ENCODE assay signal across 18 mouse cellular contexts in the genomic region with DNA sequence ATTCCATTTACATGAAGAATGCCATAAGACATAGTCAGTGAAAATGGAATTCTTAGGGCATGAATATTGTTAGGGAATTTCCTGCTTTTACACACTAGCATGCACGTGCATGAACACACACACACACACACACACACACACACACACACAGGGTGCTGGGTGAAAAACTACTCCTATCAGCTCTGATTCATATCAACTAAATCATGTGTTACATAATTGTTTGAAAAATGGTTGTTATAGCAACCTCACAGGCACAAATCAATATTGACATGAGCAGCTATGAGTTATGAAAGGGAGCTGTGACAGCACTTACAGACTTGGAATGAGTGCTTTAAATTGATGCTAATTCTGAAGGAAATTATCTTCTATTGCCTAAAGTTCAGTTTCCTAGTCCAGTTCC.
DNase-seq lines count a peak whose midpoint lies in the region; ATAC-seq and TF ChIP-seq lines count a peak whose summit lies in the region.
"Had no signal": no experiment of that assay in that cellular context is flagged by ENCODE, and none has a peak within 500 bp of the region (broad histone marks: within the 10 kb centered on the region; RNA-seq: fewer than 3 reads in every experiment).

No protein-coding gene starts in this region.

- H3K9me3 ChIP-seq in forebrain, postnatal 0 days (ENCODE audit: low read length) = no peaks in the 10 kb centered on the region
- no peaks in the 10 kb centered on the region for H3K9me3 ChIP-seq in forebrain, embryonic 15.5 days
- H3K9me3 ChIP-seq: hindbrain, embryonic 12.5 days; limb, embryonic 15.5 days; liver, embryonic 15.5 days; midbrain, embryonic 12.5 days had no signal

- H3K36me3 ChIP-seq in forebrain, postnatal 0 days (ENCODE audit: insufficient read depth) = no peaks in the 10 kb centered on the region
- no peaks in the 10 kb centered on the region for H3K36me3 ChIP-seq in forebrain, embryonic 15.5 days
- H3K36me3 ChIP-seq: hindbrain, embryonic 12.5 days; limb, embryonic 15.5 days; liver, embryonic 15.5 days; midbrain, embryonic 12.5 days had no signal

- TF ChIP-seq CTCF in forebrain, postnatal 0 days (IDR thresholded peaks at IDR 0.05; ENCODE audit: low read depth) = no peak

- H3K9ac ChIP-seq in forebrain, postnatal 0 days = no peak overlapping the region
- no peak overlapping the region for H3K9ac ChIP-seq in forebrain, embryonic 15.5 days (replicated peaks)
- H3K9ac ChIP-seq: hindbrain, embryonic 12.5 days; limb, embryonic 15.5 days; liver, embryonic 15.5 days; midbrain, embryonic 12.5 days had no signal

- H3K27me3 ChIP-seq in forebrain, postnatal 0 days (ENCODE audit: insufficient read depth, low read length) = no peaks in the 10 kb centered on the region
- H3K27me3 ChIP-seq in forebrain, embryonic 15.5 days = no peaks in the 10 kb centered on the region
- H3K27me3 ChIP-seq: hindbrain, embryonic 12.5 days; limb, embryonic 15.5 days; liver, embryonic 15.5 days; midbrain, embryonic 12.5 days had no signal

- 82% methylated on average over 1 of the region's 1 CpGs for WGBS in forebrain, postnatal 0 days
- 79% methylated on average over 1 of the region's 1 CpGs for WGBS in forebrain, embryonic 15.5 days

- H3K27ac ChIP-seq in forebrain, postnatal 0 days (ENCODE audit: low read depth, low read length) = no peak overlapping the region
- H3K27ac ChIP-seq in forebrain, embryonic 15.5 days (replicated peaks) = no peak overlapping the region
- H3K27ac ChIP-seq: hindbrain, embryonic 12.5 days; layer of hippocampus, adult 2 months; limb, embryonic 15.5 days; liver, embryonic 15.5 days; midbrain, embryonic 12.5 days had no signal

- ATAC-seq in forebrain, postnatal 0 days = peak; percentile 56
- no peak for ATAC-seq in forebrain, embryonic 15.5 days (replicated peaks)
- ATAC-seq in erythroid progenitor cell, adult 5-6 weeks (replicated peaks; ENCODE audit: low FRiP score, poor library complexity, severe bottlenecking) = no peak

- no peak for DNase-seq in forebrain, postnatal 0 days
- DNase-seq in 3T3-L1 (ENCODE audit: low read depth, low spot score) (peak; percentile 10), NIH3T3 (ENCODE audit: low read depth) (peak; percentile 51)
- DNase-seq in retina, embryonic 14.5 days (ENCODE audit: low spot score) = peak; percentile 17
- DNase-seq in heart, adult 8-10 months (ENCODE audit: low spot score) = no peak
- DNase-seq: adrenal gland, postnatal 25 days; cerebellum, adult 9-10 months; gastrocnemius, postnatal 25 days; heart, adult 18-20 months; kidney, postnatal 25 days; right cerebral cortex, postnatal 14 days had no signal

- H3K4me2 ChIP-seq in forebrain, postnatal 0 days (ENCODE audit: low read depth) = no peak overlapping the region
- H3K4me2 ChIP-seq in forebrain, embryonic 15.5 days (replicated peaks) = no peak overlapping the region
- H3K4me2 ChIP-seq: hindbrain, embryonic 12.5 days; limb, embryonic 15.5 days; liver, embryonic 15.5 days; midbrain, embryonic 12.5 days had no signal

- no peak overlapping the region for H3K4me3 ChIP-seq in forebrain, postnatal 0 days (ENCODE audit: low read depth, low read length)
- H3K4me3 ChIP-seq in forebrain, embryonic 15.5 days = no peak overlapping the region
- H3K4me3 ChIP-seq: hindbrain, embryonic 12.5 days; layer of hippocampus, adult 2 months; limb, embryonic 15.5 days; liver, embryonic 15.5 days; midbrain, embryonic 12.5 days had no signal

- no peaks in the 10 kb centered on the region for H3K4me1 ChIP-seq in forebrain, postnatal 0 days (ENCODE audit: insufficient read depth)
- no peaks in the 10 kb centered on the region for H3K4me1 ChIP-seq in forebrain, embryonic 15.5 days
- H3K4me1 ChIP-seq: hindbrain, embryonic 12.5 days; limb, embryonic 15.5 days; liver, embryonic 15.5 days; midbrain, embryonic 12.5 days had no signal

Comparison
In these comparisons a context has a peak if more than half of its experiments do, and no peak if none do; other contexts are left out.
1. DNase-seq: peak in 3T3-L1 (single experiment), NIH3T3 (single experiment) and retina, embryonic 14.5 days (single experiment); none in forebrain, postnatal 0 days (single experiment) and heart, adult 8-10 months (single experiment).